Mouse (Mus musculus) liver, adult 2 months (tissue): Measurements from ENCODE around the gene Fam19a3.

Experiments
- CTCF ChIP-seq: fragments of 200-500 bp; IDR thresholded peaks from 2 replicates; pipeline ENCODE4 v1.5.1; 2011; ENCODE audit warnings: low read depth, low read length, control low read depth
- POLR2A ChIP-seq: fragments of 200-500 bp; IDR thresholded peaks from 2 replicates; pipeline ENCODE4 v1.6.1; 2011; ENCODE audit warnings: low read length, control low read depth; ENCODE audit not compliant: insufficient read depth; ENCODE audit errors: extremely low read depth

GRCm38 (mm10) chr3:104805539-104805938 lies 23.9 kb upstream of the Fam19a3 start:
- TF ChIP-seq CTCF (no peak), POLR2A (no peak)
